Mouse (Mus musculus) erythroblast, embryonic 14.5 days (primary cell): ENCODE measurements at regions not wholly inside any gene's neighbourhood (a gene's known extent, or its start where the extent isn't known, plus 50 kb on each side); places are given as distances from the start of the nearest gene placed in this dataset.

Experiments
- H3K27me3 ChIP-seq: 2 replicates; pipeline ENCODE4 v1.6.1; 2012; ENCODE audit warnings: inconsistent platforms; ENCODE audit not compliant: control insufficient read depth
- H3K36me3 ChIP-seq: 2 replicates; pipeline ENCODE4 v1.6.1; 2012; ENCODE audit warnings: mild to moderate bottlenecking, inconsistent platforms; ENCODE audit not compliant: control insufficient read depth
- H3K4me1 ChIP-seq: 2 replicates; pipeline ENCODE4 v1.6.1; 2012; ENCODE audit warnings: inconsistent platforms; ENCODE audit not compliant: control insufficient read depth
- H3K4me3 ChIP-seq: replicated peaks from 2 replicates; pipeline ENCODE3; 2012; ENCODE audit warnings: moderate library complexity, mild to moderate bottlenecking, inconsistent platforms
- H3K9me3 ChIP-seq: 2 replicates; pipeline ENCODE4 v1.6.1; 2012; ENCODE audit warnings: low read length, inconsistent platforms, mixed read lengths; ENCODE audit not compliant: control insufficient read depth
- GATA1 ChIP-seq: IDR thresholded peaks from 2 replicates; pipeline ENCODE4 v1.6.1; 2012; ENCODE audit warnings: low read length, inconsistent platforms, mixed read lengths
- TAL1 ChIP-seq: IDR thresholded peaks from 3 replicates; pipeline ENCODE4 v1.6.1; 2012; ENCODE audit warnings: low read length, inconsistent platforms, mixed read lengths

- H3K4me3 ChIP-seq: no peak overlapping the region
- no peak for TF ChIP-seq GATA1
- TF ChIP-seq TAL1: no peak
- H3K9me3 ChIP-seq: no peaks in the 10 kb centered on the region
Observed at GRCm38 (mm10) chr12:25273631-25274305, 176.8 kb upstream of the Id2 start.

GRCm38 (mm10) chr12:25272752-25273125, 175.8 kb upstream of the Id2 start:
- no peaks in the 10 kb centered on the region for H3K4me1 ChIP-seq

More at GRCm38 (mm10) chr12:25273631-25274305, 176.8 kb upstream of the Id2 start:
- Histone ChIP-seq H3K36me3 (no peaks in the 10 kb centered on the region), H3K4me1 (no peaks in the 10 kb centered on the region), H3K27me3 (no peaks in the 10 kb centered on the region)

GRCm38 (mm10) chr12:25272114-25272751, 175.3 kb upstream of the Id2 start:
- no peak for TF ChIP-seq GATA1
- TF ChIP-seq TAL1: no peak
- Histone ChIP-seq H3K4me3 (no peak overlapping the region), H3K9me3 (no peaks in the 10 kb centered on the region), H3K27me3 (no peaks in the 10 kb centered on the region), H3K4me1 (no peaks in the 10 kb centered on the region), H3K36me3 (no peaks in the 10 kb centered on the region)

More at GRCm38 (mm10) chr12:25272752-25273125, 175.8 kb upstream of the Id2 start:
- Histone ChIP-seq H3K36me3 (no peaks in the 10 kb centered on the region), H3K4me3 (no peak overlapping the region), H3K9me3 (no peaks in the 10 kb centered on the region), H3K27me3 (no peaks in the 10 kb centered on the region)
- TF ChIP-seq TAL1: no peak
- no peak for TF ChIP-seq GATA1

- TF ChIP-seq TAL1 (no peak), GATA1 (no peak)
- H3K9me3 ChIP-seq: no peaks in the 10 kb centered on the region
- no peak overlapping the region for H3K4me3 ChIP-seq
- no peaks in the 10 kb centered on the region for H3K4me1 ChIP-seq
- no peaks in the 10 kb centered on the region for H3K36me3 ChIP-seq
- no peaks in the 10 kb centered on the region for H3K27me3 ChIP-seq
Observed at GRCm38 (mm10) chr12:25269878-25270277, 172.9 kb upstream of the Id2 start.

GRCm38 (mm10) chr12:25268871-25269850, 172.2 kb upstream of the Id2 start:
- H3K4me1 ChIP-seq: no peaks in the 10 kb centered on the region
- TF ChIP-seq GATA1 (no peak), TAL1 (no peak)

GRCm38 (mm10) chr12:25268323-25268722, 171.4 kb upstream of the Id2 start:
- TF ChIP-seq GATA1 (no peak), TAL1 (no peak)
- Histone ChIP-seq H3K27me3 (no peaks in the 10 kb centered on the region), H3K4me1 (no peaks in the 10 kb centered on the region), H3K36me3 (no peaks in the 10 kb centered on the region), H3K4me3 (no peak overlapping the region), H3K9me3 (no peaks in the 10 kb centered on the region)

More at GRCm38 (mm10) chr12:25268871-25269850, 172.2 kb upstream of the Id2 start:
- no peaks in the 10 kb centered on the region for H3K27me3 ChIP-seq
- H3K9me3 ChIP-seq: no peaks in the 10 kb centered on the region
- no peaks in the 10 kb centered on the region for H3K36me3 ChIP-seq
- H3K4me3 ChIP-seq: no peak overlapping the region

- no peaks in the 10 kb centered on the region for H3K36me3 ChIP-seq
- H3K4me1 ChIP-seq: no peaks in the 10 kb centered on the region
- no peaks in the 10 kb centered on the region for H3K27me3 ChIP-seq
- no peaks in the 10 kb centered on the region for H3K9me3 ChIP-seq
- TF ChIP-seq TAL1: no peak
- no peak overlapping the region for H3K4me3 ChIP-seq
Observed at GRCm38 (mm10) chr12:25267572-25268115, 170.7 kb upstream of the Id2 start.

- no peak overlapping the region for H3K4me3 ChIP-seq
- TF ChIP-seq GATA1: no peak
- no peak for TF ChIP-seq TAL1
- H3K9me3 ChIP-seq: no peaks in the 10 kb centered on the region
- no peaks in the 10 kb centered on the region for H3K27me3 ChIP-seq
- H3K36me3 ChIP-seq: no peaks in the 10 kb centered on the region
- no peaks in the 10 kb centered on the region for H3K4me1 ChIP-seq
Observed at GRCm38 (mm10) chr12:25266701-25267571, 170.0 kb upstream of the Id2 start.
